Mouse (Mus musculus): ENCODE measurements around the gene Utp15.
A peak's percentile ranks its signal among the peaks of the same experiment; 100 is the strongest.

Gene Utp15

GRCm38 (mm10) chr13:98245386-98245785 is 17.5 kb downstream of the Utp15 start:
- no peak for DNase-seq

DNA sequence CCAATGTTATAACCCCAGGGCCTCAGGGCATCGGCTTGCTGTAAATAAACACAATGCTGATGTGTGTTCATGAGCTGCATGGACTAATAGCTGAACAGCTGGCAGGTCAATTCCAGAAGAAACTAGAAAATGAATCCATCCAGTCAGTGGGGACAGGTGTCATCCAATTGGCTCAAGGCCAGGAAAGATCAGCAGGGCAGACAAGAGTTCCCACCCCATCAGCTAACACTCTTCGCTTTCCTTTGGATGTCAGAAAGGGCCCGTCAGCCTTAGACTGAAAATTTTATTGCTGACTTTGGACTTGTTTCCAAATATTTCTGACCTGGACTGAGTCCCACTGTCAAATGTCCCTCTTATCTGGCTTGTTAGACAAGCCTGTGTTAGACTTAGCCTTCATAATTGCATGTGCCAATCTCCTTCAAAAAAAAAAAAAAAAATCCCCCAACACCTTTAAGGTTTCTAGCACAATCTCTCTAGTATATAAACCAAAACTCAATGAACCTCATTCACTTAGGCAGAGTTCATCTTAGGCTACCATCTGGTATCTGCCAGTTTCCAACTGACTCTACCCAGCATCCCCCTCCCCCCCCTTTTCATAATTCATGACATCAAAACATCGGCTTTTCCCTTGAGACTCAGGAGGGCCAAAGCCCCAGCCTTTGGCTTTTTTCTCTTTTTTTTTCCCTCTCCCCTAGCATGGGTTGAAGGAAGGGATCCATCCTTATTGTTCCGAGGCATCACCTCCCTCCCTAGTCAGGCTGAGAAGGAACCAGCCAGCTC is 18.1 kb downstream of the Utp15 start:
- peak in 1 of 2 experiments; percentile 32 for DNase-seq

DNA sequence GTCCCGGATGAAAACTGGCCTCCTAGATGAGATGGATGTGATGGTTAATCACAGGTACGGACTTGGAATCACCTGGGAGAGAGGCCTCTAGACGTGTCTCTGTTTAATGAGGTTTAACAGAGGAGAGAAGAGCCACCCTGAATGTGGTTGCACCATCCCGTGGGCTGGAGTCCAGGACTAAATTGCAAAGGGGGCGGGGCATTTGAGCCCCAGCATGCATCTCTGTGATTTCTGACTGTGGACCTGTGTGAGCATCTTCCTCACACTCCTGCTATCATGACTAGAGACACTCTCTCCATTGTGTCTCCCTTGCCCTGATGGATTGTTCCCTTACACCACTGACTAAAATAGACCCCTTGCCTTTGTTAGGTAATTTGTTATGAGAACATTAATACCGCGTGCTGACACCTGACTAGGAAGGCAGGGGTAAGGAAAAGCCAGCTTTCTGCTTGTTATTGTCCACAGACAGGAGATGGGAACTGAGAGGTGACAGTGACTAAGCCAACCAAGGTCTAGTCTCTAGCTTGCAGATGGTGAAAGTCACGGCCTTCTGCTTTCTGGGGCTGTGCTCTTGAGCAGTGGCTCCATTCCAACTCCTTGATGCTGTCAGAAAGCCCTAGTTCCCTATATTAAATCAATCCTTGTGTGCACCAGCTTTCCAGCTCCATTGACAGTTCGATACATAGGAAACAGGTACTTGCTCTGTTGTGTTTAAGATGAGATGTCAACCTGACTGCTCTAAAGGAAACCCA is 21.1 kb downstream of the Utp15 start:
- no peak for DNase-seq

DNA sequence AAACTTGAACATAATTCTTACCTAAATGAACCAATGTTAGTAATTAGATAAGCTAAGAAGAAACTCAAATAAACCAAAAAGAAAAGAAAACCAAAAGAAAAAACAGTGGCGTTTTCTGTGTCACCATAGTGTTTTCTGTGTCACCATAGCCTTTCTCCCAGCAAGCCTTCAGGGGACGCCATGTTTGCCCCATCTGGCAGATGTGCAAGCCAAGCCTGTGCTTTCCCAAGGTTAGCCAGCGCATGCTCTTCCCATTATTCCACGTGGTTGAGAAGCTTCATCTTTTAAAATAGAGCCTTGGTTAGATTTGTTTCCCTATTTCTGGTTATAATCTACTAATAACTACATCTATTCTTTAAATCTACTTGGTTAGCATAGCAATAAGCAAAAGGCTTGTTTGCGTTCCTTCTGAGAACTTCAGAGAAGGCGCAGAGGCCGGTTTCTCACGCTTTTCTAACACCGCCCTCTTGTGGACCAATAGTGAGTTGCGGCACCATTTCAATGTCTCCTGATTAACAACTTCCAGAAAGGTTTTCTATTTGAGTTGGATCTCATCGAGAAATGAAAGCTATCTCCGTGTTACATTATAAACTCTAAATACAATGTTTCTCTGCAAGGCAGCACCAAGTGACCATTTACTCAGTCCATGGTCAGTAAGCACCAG is 22.7 kb downstream of the Utp15 start:
- peak; percentile 36 to 75 for DNase-seq

DNA sequence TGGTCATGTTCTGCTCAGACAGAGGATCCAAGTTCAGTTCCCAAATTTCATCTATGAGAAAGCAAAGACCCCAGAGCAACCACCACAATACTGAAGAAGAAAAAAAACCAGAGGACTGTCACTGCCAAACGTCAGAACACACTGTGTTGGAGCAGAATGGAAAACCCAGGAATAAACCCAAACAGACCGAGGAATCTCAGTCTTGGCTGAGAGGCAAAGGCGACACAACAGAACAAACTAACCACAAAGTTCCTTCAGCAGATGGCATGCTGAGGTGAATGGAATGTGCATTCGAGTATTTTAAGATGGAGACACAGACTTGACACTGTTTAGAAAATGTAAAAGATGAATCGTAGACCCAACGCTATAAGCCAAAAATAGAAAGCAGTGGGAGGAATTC is 27.4 kb downstream of the Utp15 start:
- DNase-seq, result no peak

- no peak for DNase-seq
Observed at GRCm38 (mm10) chr13:98230511-98230910, 32.3 kb downstream of the Utp15 start.

- DNase-seq, result no peak
Observed at GRCm38 (mm10) chr13:98226225-98226624, 36.6 kb downstream of the Utp15 start.

DNA sequence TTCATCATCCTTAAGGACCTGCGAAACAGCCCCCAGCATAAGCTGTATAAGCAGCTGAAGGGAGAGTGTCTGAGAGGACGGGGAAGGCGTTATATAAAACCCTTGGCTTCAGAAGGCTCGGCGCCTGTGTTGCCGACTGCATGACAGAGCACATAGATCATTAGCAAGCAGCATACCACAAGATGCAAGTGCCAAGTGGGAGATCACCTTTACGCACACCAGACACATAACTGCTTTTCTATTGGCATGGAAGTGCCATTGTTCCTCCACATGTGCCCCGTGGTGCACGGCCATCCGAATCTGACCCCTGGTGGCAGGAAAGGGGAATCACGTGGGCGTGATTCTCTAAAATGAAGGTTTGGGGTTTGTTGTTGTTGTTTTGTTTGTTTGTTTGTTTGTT is 40.0 kb downstream of the Utp15 start:
- peak; percentile 31 to 49 for DNase-seq

GRCm38 (mm10) chr13:98210137-98210536 is 52.7 kb downstream of the Utp15 start:
- DNase-seq, result no peak

DNA sequence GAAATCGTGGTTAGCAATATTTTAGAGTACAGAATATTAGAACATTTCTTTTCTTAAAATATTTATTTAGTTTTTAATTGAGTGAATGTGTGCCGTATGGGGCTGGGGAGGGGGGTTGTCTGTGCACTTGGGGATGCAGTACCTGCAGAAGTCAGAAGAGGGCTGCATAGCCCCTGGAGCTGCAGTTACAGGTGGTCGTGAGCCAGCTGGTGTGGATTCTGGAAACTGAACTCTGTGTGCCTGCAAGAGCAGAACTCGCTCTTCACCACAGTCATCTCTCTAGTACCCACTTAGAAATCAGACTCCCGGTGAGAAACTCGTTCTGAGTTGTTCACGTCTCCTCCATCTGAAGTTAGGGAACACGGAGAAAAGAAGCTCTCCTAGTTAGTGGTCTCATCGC is 54.0 kb downstream of the Utp15 start:
- peak in 1 of 2 experiments; percentile 20 for DNase-seq

- no peak for DNase-seq
Observed at GRCm38 (mm10) chr13:98206546-98206870, 56.3 kb downstream of the Utp15 start.

GRCm38 (mm10) chr13:98205771-98206545 is 56.9 kb downstream of the Utp15 start, which contains the start of gene Arhgef28:
TSS of gene Arhgef28 (minus strand) at chr13:98206439.
- peak; percentile 82 to 91 for DNase-seq

DNA sequence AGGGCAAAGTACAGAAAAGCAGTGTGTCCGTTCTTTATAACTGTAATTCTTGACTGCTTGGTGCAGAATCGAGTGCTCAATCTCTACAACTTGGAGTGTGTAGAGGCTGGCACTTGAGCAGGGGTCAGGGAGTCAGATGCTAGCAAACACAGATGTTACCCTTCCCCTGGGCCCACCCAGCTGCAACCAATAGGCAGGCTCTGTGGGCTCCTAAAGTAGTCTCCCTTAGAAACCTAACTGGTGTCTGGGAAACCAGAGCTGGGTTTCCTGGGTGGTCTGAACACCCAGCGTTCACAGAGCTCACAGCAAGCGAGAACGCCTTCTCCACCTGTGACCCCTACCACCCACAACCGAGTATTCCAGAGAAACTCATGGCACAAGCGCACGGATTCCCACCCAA is 57.7 kb downstream of the Utp15 start:
- no peak for DNase-seq

- DNase-seq, result peak in 1 of 2 experiments; percentile 38
Observed at GRCm38 (mm10) chr13:98204371-98204770, 58.5 kb downstream of the Utp15 start.

DNA sequence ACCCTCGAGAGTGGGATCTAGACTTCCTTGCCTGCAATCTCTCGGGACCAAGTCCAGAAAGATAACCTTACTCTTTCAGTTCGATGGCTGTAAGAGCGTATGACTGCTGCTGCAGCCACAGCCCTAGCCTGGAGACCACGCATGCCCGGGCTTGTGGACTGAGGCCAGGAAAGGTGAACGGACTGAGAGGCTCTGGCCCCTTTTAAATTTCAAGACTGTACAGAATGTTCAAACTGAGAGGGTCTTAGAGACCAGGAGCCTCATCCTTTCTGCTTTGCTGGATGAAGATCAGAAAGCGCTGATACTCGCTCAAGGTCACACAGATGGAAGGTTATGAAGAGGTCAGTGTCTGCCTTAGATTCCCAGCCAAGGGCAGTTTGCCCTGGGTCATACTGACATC is 61.4 kb downstream of the Utp15 start:
- no peak for DNase-seq
